Mouse (Mus musculus): ENCODE results near the gene Npnt.

Npnt gene

DNA sequence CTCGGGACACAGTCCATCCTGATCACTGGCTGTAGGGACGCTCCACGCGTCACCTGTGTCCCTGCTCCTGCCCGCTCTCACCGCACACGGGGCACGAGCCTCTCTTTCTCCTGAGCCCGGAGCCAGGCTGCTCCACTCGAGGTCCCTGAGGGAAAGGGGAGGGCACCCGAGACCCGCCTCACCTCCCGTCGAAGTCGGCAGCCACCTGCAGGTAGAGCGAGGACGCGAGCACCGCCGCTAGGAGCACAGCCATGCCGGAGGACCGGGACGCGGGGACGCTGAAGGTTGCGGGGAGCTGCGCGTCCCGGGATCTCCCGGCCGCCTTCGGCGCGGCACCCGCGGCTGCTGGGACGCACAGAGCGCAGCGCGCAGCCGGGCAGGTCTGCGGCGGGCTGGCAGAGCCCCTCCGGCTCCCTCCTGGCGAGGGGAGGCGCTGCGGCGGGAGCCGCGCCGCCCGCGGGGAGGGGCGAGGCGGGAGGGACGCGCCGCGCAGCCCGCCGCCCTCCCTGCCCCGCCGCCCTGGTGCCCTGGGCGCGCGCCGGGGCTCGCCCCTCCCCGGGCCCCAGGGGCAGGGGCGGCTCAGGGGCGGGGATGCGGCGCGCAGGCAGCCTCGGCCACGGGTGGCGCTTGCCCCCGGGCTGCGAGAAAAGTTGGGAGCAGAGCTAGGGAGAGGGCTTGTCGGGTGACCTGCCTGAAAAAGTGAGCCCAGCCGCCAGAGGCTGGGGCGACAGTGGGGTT lies at the start of gene Npnt:
Gene Npnt, minus strand, starts transcription at position 501 of the 738 bp plus-strand sequence.
- no peak for DNase-seq (ENCODE audit: extremely low spot score, low read depth, low spot score)

- DNase-seq (ENCODE audit: extremely low spot score, low read depth, low spot score): no peak
These were observed 46.2 kb upstream of the Npnt start for GRCm38 (mm10) chr3:132996299-132996698.

DNA sequence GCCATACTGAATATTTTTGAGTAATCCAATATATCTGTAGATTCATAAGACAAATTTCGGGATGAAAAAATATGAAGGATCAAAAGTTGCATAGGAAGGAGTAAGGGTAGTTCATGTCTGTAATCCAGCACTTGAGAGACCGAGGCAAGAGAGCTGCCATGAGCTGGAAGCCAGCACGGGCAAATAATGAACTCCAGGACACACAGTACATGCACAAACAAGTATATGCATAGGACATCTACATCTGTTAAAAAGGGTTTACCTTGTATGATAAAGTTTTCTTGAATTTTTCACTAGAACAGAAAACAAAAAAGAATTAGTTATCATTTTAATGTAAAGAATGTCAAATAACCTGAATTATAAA lies 45.8 kb upstream of the Npnt start:
- DNase-seq (ENCODE audit: extremely low spot score, low read depth, low spot score): no peak

- DNase-seq (ENCODE audit: extremely low spot score, low read depth, low spot score): no peak
These were observed 45.2 kb upstream of the Npnt start for GRCm38 (mm10) chr3:132995172-132995903.

DNA sequence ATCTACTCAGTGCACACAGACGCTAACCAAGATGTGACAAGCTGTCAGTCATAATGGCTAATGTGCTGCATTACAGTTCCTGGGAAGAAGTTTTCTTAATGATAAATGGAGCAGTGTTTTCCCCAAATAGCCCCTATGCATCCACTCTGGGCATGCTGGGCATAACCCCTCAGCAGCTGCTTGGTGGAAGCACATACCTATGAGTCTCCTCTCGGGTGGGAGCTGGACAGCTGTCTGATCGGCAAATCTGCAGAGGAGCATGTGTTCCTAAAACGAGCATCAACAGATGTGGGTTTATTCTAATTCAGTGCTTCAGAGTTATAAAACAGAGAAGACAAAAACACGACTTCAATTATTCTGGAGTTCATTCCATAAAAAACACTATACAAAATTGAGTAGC lies 36.1 kb upstream of the Npnt start:
- DNase-seq (ENCODE audit: extremely low spot score, low read depth, low spot score): no peak

DNA sequence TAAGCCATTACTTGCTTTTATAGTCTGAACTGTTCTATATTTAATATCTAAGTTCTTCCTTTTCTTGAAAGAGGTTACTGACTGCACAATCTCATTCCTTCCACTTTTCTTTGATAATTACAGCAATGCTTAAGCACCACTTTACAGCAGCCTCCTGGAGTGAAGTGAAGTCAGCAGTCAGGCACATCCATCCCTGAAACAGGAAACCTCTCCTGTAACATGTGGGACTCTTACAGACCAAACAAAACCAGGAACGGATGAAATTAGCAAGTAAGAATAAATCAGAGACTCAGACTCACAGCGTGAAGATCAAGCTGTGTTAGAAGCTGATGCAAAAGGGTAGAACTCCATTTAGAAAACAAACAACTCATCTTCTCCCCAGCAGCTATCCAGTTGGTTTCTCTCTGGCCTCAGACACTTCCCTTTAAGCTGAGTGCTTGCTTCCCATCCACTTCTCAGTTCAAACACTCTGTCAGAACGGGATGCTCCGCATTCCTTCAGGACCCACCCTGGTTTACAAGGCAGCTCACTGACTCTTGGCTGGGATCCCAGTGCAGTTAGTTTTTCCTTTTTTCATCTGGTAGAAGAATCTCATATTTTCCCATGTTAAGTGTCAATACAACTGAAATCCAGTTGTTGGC lies 33.9 kb upstream of the Npnt start:
- DNase-seq (ENCODE audit: extremely low spot score, low read depth, low spot score): no peak

DNA sequence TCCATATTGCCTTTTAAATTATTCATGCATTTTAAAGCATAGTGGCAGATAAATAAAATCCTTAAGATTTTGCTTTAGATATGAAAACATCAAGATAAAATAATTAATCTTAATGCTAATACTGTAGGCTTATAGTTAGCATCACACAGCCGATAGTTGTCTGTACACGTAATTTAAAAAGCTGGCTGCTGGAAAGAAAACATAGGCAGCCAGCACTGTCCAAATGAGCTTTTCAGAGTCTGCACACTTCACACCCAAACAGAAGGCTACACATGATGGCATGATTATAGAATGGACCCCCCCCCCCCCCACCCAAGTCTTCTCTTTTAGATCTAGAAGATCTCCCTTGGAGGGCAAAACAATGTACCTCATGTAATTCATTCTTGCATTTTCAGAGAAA lies 31.9 kb upstream of the Npnt start:
- DNase-seq (ENCODE audit: extremely low spot score, low read depth, low spot score): no peak

- no peak for DNase-seq (ENCODE audit: extremely low spot score, low read depth, low spot score)
These were observed 29.8 kb upstream of the Npnt start for GRCm38 (mm10) chr3:132979781-132980461.

GRCm38 (mm10) chr3:132966255-132966654 lies 16.2 kb upstream of the Npnt start:
- no peak for DNase-seq (ENCODE audit: extremely low spot score, low read depth, low spot score)

- DNase-seq (ENCODE audit: extremely low spot score, low read depth, low spot score): no peak
These were observed 14.8 kb upstream of the Npnt start for GRCm38 (mm10) chr3:132964715-132965507.

GRCm38 (mm10) chr3:132962631-132963361 lies 12.7 kb upstream of the Npnt start:
- no peak for DNase-seq (ENCODE audit: extremely low spot score, low read depth, low spot score)

- DNase-seq (ENCODE audit: extremely low spot score, low read depth, low spot score): no peak
These were observed 414 bp upstream of the Npnt start for GRCm38 (mm10) chr3:132950529-132950880.

DNA sequence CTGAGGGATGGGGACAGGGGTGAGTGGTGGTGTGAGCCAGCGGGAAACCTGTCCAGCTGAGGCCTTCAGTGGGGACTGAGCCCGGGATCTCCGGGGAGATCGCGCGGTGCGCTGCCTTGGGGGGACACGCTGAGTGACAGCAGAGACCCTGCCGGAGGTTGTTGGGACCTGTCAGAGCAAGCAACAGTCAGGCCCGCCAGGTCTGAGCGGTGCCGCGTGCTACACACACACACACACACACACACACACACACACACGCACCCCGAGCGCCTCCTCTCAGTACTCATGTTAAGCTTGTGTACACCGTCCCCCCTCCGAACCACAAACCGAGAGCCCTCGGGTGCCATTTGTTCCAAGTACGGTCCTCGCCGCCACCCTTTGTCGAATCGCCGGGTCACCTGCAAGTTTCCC lies 706 bp downstream of the Npnt start:
- no peak for DNase-seq (ENCODE audit: extremely low spot score, low read depth, low spot score)

GRCm38 (mm10) chr3:132948298-132948795 lies 1.7 kb downstream of the Npnt start:
- DNase-seq (ENCODE audit: extremely low spot score, low read depth, low spot score): no peak

- DNase-seq (ENCODE audit: extremely low spot score, low read depth, low spot score): no peak
These were observed 4.0 kb downstream of the Npnt start for GRCm38 (mm10) chr3:132946086-132946485.

DNA sequence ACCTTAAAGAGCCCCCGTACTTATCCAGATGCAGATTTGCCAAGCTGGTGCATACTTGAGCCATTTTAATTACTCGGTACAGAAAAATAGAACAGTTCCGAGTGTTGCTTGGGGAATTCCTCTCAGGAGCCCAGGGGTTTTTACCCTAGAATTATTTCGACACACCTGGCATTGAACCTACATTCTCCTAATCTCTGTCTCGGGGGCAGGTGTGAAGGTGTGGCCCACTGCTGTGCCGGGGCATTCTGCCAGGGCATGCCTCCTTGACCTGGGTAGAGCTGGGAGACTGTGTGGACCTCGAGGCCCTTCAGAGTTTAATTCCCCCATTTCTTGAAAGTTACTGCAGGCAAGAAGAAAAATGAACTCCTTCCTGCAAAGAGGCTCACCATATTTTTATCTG lies 4.4 kb downstream of the Npnt start:
- DNase-seq (ENCODE audit: extremely low spot score, low read depth, low spot score): no peak

DNA sequence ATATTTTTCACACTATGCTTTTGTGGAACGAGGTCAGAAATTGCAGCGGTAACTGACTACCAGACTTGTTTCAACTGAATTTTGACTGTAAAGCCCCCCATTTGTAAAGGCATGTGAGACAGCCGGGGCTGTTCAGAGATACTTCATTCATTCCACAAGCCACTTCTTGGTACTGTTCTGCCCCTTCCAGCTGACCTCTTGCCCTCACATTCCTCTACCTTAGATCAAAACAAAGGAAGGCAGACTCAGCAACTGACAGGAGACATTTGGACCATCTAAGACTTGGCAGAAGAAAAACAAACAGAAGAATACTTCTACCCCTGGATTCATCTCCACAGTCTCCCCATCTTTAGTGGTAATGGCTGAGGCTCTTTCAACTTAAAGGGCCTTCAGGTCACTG lies 5.5 kb downstream of the Npnt start:
- DNase-seq (ENCODE audit: extremely low spot score, low read depth, low spot score): no peak

- peak; percentile 66 for DNase-seq (ENCODE audit: extremely low spot score, low read depth, low spot score)
These were observed 5.9 kb downstream of the Npnt start for GRCm38 (mm10) chr3:132944193-132944592.

- no peak for DNase-seq (ENCODE audit: extremely low spot score, low read depth, low spot score)
These were observed 7.3 kb downstream of the Npnt start for GRCm38 (mm10) chr3:132942778-132943177.

Data from hindlimb bud, embryonic 11.5 days (tissue).